Mouse (Mus musculus): ENCODE measurements around the gene Vps33b. TPM values are rescaled to one million over a fixed set of nuclear protein-coding genes. Genes with fewer than 3 reads are reported as not detected.

The Vps33b gene
- polyA plus RNA-seq, 1 experiment: not detected

GRCm38 (mm10) chr7:80281646-80282045, 12.2 kb downstream of the Vps33b start:
- H3K4me3 ChIP-seq (ENCODE audit: insufficient read depth, low read depth, low read length): no peak overlapping the region
- WGBS: 76% methylated on average over 3 of the region's 3 CpGs

GRCm38 (mm10) chr7:80283226-80283918, 13.9 kb downstream of the Vps33b start:
- TF ChIP-seq POLR2A (IDR thresholded peaks at IDR 0.05; ENCODE audit: insufficient read depth, low read depth, low read length) (no peak), CTCF (IDR thresholded peaks at IDR 0.05; ENCODE audit: insufficient read depth, low read depth, low read length) (no peak)
- WGBS: 88% methylated on average over 3 of the region's 3 CpGs
- no peaks in the 10 kb centered on the region for H3K4me1 ChIP-seq (ENCODE audit: control insufficient read depth, insufficient read depth, low read length)

More at GRCm38 (mm10) chr7:80281646-80282045, 12.2 kb downstream of the Vps33b start:
- TF ChIP-seq CTCF (IDR thresholded peaks at IDR 0.05; ENCODE audit: insufficient read depth, low read depth, low read length) (no peak), POLR2A (IDR thresholded peaks at IDR 0.05; ENCODE audit: insufficient read depth, low read depth, low read length) (no peak)
- H3K4me1 ChIP-seq (ENCODE audit: control insufficient read depth, insufficient read depth, low read length): no peaks in the 10 kb centered on the region
- no peak overlapping the region for H3K27ac ChIP-seq (ENCODE audit: insufficient read depth, low read depth, low read length)

GRCm38 (mm10) chr7:80284391-80284790, 14.9 kb downstream of the Vps33b start:
- 93% methylated on average over 5 of the region's 5 CpGs for WGBS
- Histone ChIP-seq H3K4me1 (ENCODE audit: control insufficient read depth, insufficient read depth, low read length) (no peaks in the 10 kb centered on the region), H3K27ac (ENCODE audit: insufficient read depth, low read depth, low read length) (no peak overlapping the region), H3K4me3 (ENCODE audit: insufficient read depth, low read depth, low read length) (no peak overlapping the region)
- TF ChIP-seq CTCF (IDR thresholded peaks at IDR 0.05; ENCODE audit: insufficient read depth, low read depth, low read length) (no peak), POLR2A (IDR thresholded peaks at IDR 0.05; ENCODE audit: insufficient read depth, low read depth, low read length) (no peak)

More at GRCm38 (mm10) chr7:80283226-80283918, 13.9 kb downstream of the Vps33b start:
- H3K4me3 ChIP-seq (ENCODE audit: insufficient read depth, low read depth, low read length): no peak overlapping the region
- H3K27ac ChIP-seq (ENCODE audit: insufficient read depth, low read depth, low read length): no peak overlapping the region

GRCm38 (mm10) chr7:80285725-80286124, 16.3 kb downstream of the Vps33b start:
- Histone ChIP-seq H3K27ac (ENCODE audit: insufficient read depth, low read depth, low read length) (no peak overlapping the region), H3K4me1 (ENCODE audit: control insufficient read depth, insufficient read depth, low read length) (no peaks in the 10 kb centered on the region), H3K4me3 (ENCODE audit: insufficient read depth, low read depth, low read length) (no peak overlapping the region)
- TF ChIP-seq CTCF (IDR thresholded peaks at IDR 0.05; ENCODE audit: insufficient read depth, low read depth, low read length): no peak
- TF ChIP-seq POLR2A (IDR thresholded peaks at IDR 0.05; ENCODE audit: insufficient read depth, low read depth, low read length): no peak
- WGBS: 96% methylated on average over 6 of the region's 6 CpGs

GRCm38 (mm10) chr7:80287736-80288135, 18.3 kb downstream of the Vps33b start:
- H3K4me3 ChIP-seq (ENCODE audit: insufficient read depth, low read depth, low read length): no peak overlapping the region
- H3K4me1 ChIP-seq (ENCODE audit: control insufficient read depth, insufficient read depth, low read length): no peaks in the 10 kb centered on the region
- 87% methylated on average over 10 of the region's 10 CpGs for WGBS
- no peak for TF ChIP-seq CTCF (IDR thresholded peaks at IDR 0.05; ENCODE audit: insufficient read depth, low read depth, low read length)
- TF ChIP-seq POLR2A (IDR thresholded peaks at IDR 0.05; ENCODE audit: insufficient read depth, low read depth, low read length): no peak
- H3K27ac ChIP-seq (ENCODE audit: insufficient read depth, low read depth, low read length): no peak overlapping the region

GRCm38 (mm10) chr7:80294062-80294763, 24.8 kb downstream of the Vps33b start, which contains the start of gene Prc1:
Gene Prc1 (plus strand): TSS chr7:80294450.
- Histone ChIP-seq H3K4me3 (ENCODE audit: insufficient read depth, low read depth, low read length) (peak within 1 kb of the TSS; percentile 65), H3K4me1 (ENCODE audit: control insufficient read depth, insufficient read depth, low read length) (0 out of 2 replicates have a peak, but pooled peaks cover 5% of the 10 kb centered on the region), H3K27ac (ENCODE audit: insufficient read depth, low read depth, low read length) (no peak within 1 kb of the TSS)
- under 1% methylated on average over 52 of the region's 52 CpGs for WGBS
- no peak for TF ChIP-seq CTCF (IDR thresholded peaks at IDR 0.05; ENCODE audit: insufficient read depth, low read depth, low read length)
- no peak for TF ChIP-seq POLR2A (IDR thresholded peaks at IDR 0.05; ENCODE audit: insufficient read depth, low read depth, low read length)

- Histone ChIP-seq H3K27ac (ENCODE audit: insufficient read depth, low read depth, low read length) (no peak overlapping the region), H3K4me1 (ENCODE audit: control insufficient read depth, insufficient read depth, low read length) (0 out of 2 replicates have a peak, but pooled peaks cover 8% of the 10 kb centered on the region), H3K4me3 (ENCODE audit: insufficient read depth, low read depth, low read length) (peak overlapping the region; percentile 65)
- no peak for TF ChIP-seq CTCF (IDR thresholded peaks at IDR 0.05; ENCODE audit: insufficient read depth, low read depth, low read length)
- WGBS: 5% methylated on average over 37 of the region's 37 CpGs
Measured at GRCm38 (mm10) chr7:80294764-80295648, 25.6 kb downstream of the Vps33b start.

- 0 out of 2 replicates have a peak, but pooled peaks cover 8% of the 10 kb centered on the region for H3K4me1 ChIP-seq (ENCODE audit: control insufficient read depth, insufficient read depth, low read length)
- no peak overlapping the region for H3K4me3 ChIP-seq (ENCODE audit: insufficient read depth, low read depth, low read length)
- no peak overlapping the region for H3K27ac ChIP-seq (ENCODE audit: insufficient read depth, low read depth, low read length)
- no peak for TF ChIP-seq POLR2A (IDR thresholded peaks at IDR 0.05; ENCODE audit: insufficient read depth, low read depth, low read length)
- no peak for TF ChIP-seq CTCF (IDR thresholded peaks at IDR 0.05; ENCODE audit: insufficient read depth, low read depth, low read length)
- 96% methylated on average over 6 of the region's 6 CpGs for WGBS
Measured at GRCm38 (mm10) chr7:80296462-80296861, 27.0 kb downstream of the Vps33b start.
